21 mouse cellular contexts compared by ENCODE assay signal in genomic region chr2:51589627-51590026, GRCm38 (mm10). TPM values are rescaled to one million over a fixed set of nuclear protein-coding genes. Genes with fewer than 3 reads are reported as not detected.
DNase-seq lines count a peak whose midpoint lies in the region; ATAC-seq and TF ChIP-seq lines count a peak whose summit lies in the region.
"Had no signal": no experiment of that assay in that cellular context is flagged by ENCODE, and none has a peak within 500 bp of the region (broad histone marks: within the 10 kb centered on the region; RNA-seq: fewer than 3 reads in every experiment).

No protein-coding gene starts in this region.

- WGBS in hindbrain, embryonic 11.5 days, result 43% methylated on average over 1 of the region's 1 CpGs
- WGBS in hindbrain, embryonic 16.5 days, result 19% methylated on average over 1 of the region's 1 CpGs
- WGBS in forebrain, embryonic 16.5 days, result 28% methylated on average over 1 of the region's 1 CpGs
- 26% methylated on average over 1 of the region's 1 CpGs for WGBS in hindbrain, embryonic 15.5 days
- WGBS in midbrain, embryonic 16.5 days, result 10% methylated on average over 1 of the region's 1 CpGs
- 64% methylated on average over 1 of the region's 1 CpGs for WGBS in lung, adult 2 months

- no peak for DNase-seq in hindbrain, embryonic 11.5 days (ENCODE audit: low spot score)
- no peak for DNase-seq in lung, adult 2 months
- DNase-seq in B cell, adult 2 months, result no peak
- DNase-seq: cerebellum, adult 9-11 months; lung, postnatal 14 days; right cerebral cortex, adult 18-20 months had no signal

- H3K36me3 ChIP-seq in hindbrain, embryonic 11.5 days (ENCODE audit: control insufficient read depth, insufficient read depth, low read length), result no peaks in the 10 kb centered on the region
- H3K36me3 ChIP-seq in hindbrain, embryonic 16.5 days (ENCODE audit: control insufficient read depth, insufficient read depth, low read length), result no peaks in the 10 kb centered on the region
- H3K36me3 ChIP-seq in forebrain, embryonic 16.5 days (ENCODE audit: control insufficient read depth, insufficient read depth), result no peaks in the 10 kb centered on the region
- H3K36me3 ChIP-seq in hindbrain, embryonic 15.5 days, result no peaks in the 10 kb centered on the region
- no peaks in the 10 kb centered on the region for H3K36me3 ChIP-seq in midbrain, embryonic 16.5 days (ENCODE audit: control insufficient read depth, insufficient read depth, low read length)
- H3K36me3 ChIP-seq: embryonic facial prominence, embryonic 15.5 days; heart, embryonic 15.5 days; limb, embryonic 10.5 days had no signal

- H3K27me3 ChIP-seq in hindbrain, embryonic 11.5 days (ENCODE audit: control insufficient read depth, insufficient read depth, low read length), result no peaks in the 10 kb centered on the region
- no peaks in the 10 kb centered on the region for H3K27me3 ChIP-seq in hindbrain, embryonic 16.5 days (replicated peaks; ENCODE audit: control insufficient read depth, insufficient read depth, low read length)
- no peaks in the 10 kb centered on the region for H3K27me3 ChIP-seq in forebrain, embryonic 16.5 days (replicated peaks; ENCODE audit: control insufficient read depth, insufficient read depth, low read length)
- H3K27me3 ChIP-seq in hindbrain, embryonic 15.5 days, result no peaks in the 10 kb centered on the region
- no peaks in the 10 kb centered on the region for H3K27me3 ChIP-seq in midbrain, embryonic 16.5 days (ENCODE audit: control insufficient read depth, insufficient read depth, low read depth, low read length)
- H3K27me3 ChIP-seq: embryonic facial prominence, embryonic 15.5 days; heart, embryonic 15.5 days had no signal

- no peak for TF ChIP-seq CTCF in lung, adult 2 months (IDR thresholded peaks at IDR 0.05; ENCODE audit: insufficient read depth, low read length)

- H3K4me3 ChIP-seq in hindbrain, embryonic 11.5 days (ENCODE audit: low read depth, low read length), result no peak overlapping the region
- H3K4me3 ChIP-seq in hindbrain, embryonic 16.5 days (ENCODE audit: low read length), result no peak overlapping the region
- no peak overlapping the region for H3K4me3 ChIP-seq in forebrain, embryonic 16.5 days (replicated peaks; ENCODE audit: low read length)
- no peak overlapping the region for H3K4me3 ChIP-seq in hindbrain, embryonic 15.5 days
- H3K4me3 ChIP-seq in midbrain, embryonic 16.5 days (ENCODE audit: low read depth, low read length), result no peak overlapping the region
- H3K4me3 ChIP-seq in lung, adult 2 months (replicated peaks; ENCODE audit: extremely low read depth, low read depth, low read length), result no peak overlapping the region
- H3K4me3 ChIP-seq: embryonic facial prominence, embryonic 15.5 days; heart, embryonic 15.5 days; limb, embryonic 10.5 days had no signal

- no peak for ATAC-seq in hindbrain, embryonic 11.5 days (ENCODE audit: low FRiP score)
- no peak for ATAC-seq in hindbrain, embryonic 16.5 days
- ATAC-seq in forebrain, embryonic 16.5 days, result peak; percentile 40; the same call in 1 of the 2 replicates
- 0 out of 2 replicates have a peak, but pooled peaks have one; percentile 44 for ATAC-seq in hindbrain, embryonic 15.5 days (ENCODE audit: low FRiP score, low read depth)
- ATAC-seq in midbrain, embryonic 16.5 days, result 0 out of 2 replicates have a peak, but pooled peaks have one; percentile 41
- ATAC-seq: intestine, postnatal 0 days; liver, postnatal 0 days had no signal

- no peaks in the 10 kb centered on the region for H3K9me3 ChIP-seq in hindbrain, embryonic 11.5 days (ENCODE audit: control insufficient read depth, low read length)
- H3K9me3 ChIP-seq in hindbrain, embryonic 16.5 days (ENCODE audit: control insufficient read depth, low read length), result no peaks in the 10 kb centered on the region
- no peaks in the 10 kb centered on the region for H3K9me3 ChIP-seq in forebrain, embryonic 16.5 days (ENCODE audit: control insufficient read depth, low read length)
- H3K9me3 ChIP-seq in hindbrain, embryonic 15.5 days, result no peaks in the 10 kb centered on the region
- H3K9me3 ChIP-seq in midbrain, embryonic 16.5 days (replicated peaks; ENCODE audit: control insufficient read depth, low read length, poor library complexity, severe bottlenecking), result no peaks in the 10 kb centered on the region
- H3K9me3 ChIP-seq: embryonic facial prominence, embryonic 15.5 days; heart, embryonic 15.5 days; limb, embryonic 10.5 days had no signal

- peak overlapping the region; percentile 44; the same call in 1 of the 2 replicates for H3K27ac ChIP-seq in hindbrain, embryonic 11.5 days (ENCODE audit: low read depth, low read length)
- no peak overlapping the region for H3K27ac ChIP-seq in hindbrain, embryonic 16.5 days (ENCODE audit: low read depth, low read length)
- H3K27ac ChIP-seq in forebrain, embryonic 16.5 days (ENCODE audit: low read length), result no peak overlapping the region
- H3K27ac ChIP-seq in hindbrain, embryonic 15.5 days (replicated peaks), result 0 out of 2 replicates have a peak overlapping the region, but pooled peaks have one; percentile 15
- H3K27ac ChIP-seq in midbrain, embryonic 16.5 days (ENCODE audit: low read length), result no peak overlapping the region
- H3K27ac ChIP-seq: embryonic facial prominence, embryonic 15.5 days; heart, embryonic 15.5 days; limb, embryonic 10.5 days; stomach, postnatal 0 days had no signal

- H3K4me1 ChIP-seq in hindbrain, embryonic 11.5 days (replicated peaks; ENCODE audit: control insufficient read depth, insufficient read depth, low read length), result peaks cover 3% of the 10 kb centered on the region; the same call in 1 of the 2 replicates
- H3K4me1 ChIP-seq in hindbrain, embryonic 16.5 days (ENCODE audit: control insufficient read depth, insufficient read depth, low read depth, low read length), result peaks cover 3% of the 10 kb centered on the region
- H3K4me1 ChIP-seq in forebrain, embryonic 16.5 days (replicated peaks; ENCODE audit: control insufficient read depth, insufficient read depth, low read length), result peaks cover 12% of the 10 kb centered on the region
- peaks cover 15% of the 10 kb centered on the region for H3K4me1 ChIP-seq in hindbrain, embryonic 15.5 days (replicated peaks)
- peaks cover 9% of the 10 kb centered on the region for H3K4me1 ChIP-seq in midbrain, embryonic 16.5 days (ENCODE audit: control insufficient read depth, insufficient read depth, low read length)
- no peaks in the 10 kb centered on the region for H3K4me1 ChIP-seq in lung, adult 2 months (ENCODE audit: control insufficient read depth, insufficient read depth, low read length)
- H3K4me1 ChIP-seq: embryonic facial prominence, embryonic 15.5 days; heart, embryonic 15.5 days had no signal

- H3K9ac ChIP-seq in hindbrain, embryonic 11.5 days (ENCODE audit: low read depth, low read length), result no peak overlapping the region
- no peak overlapping the region for H3K9ac ChIP-seq in hindbrain, embryonic 16.5 days (ENCODE audit: low read depth, low read length)
- H3K9ac ChIP-seq in forebrain, embryonic 16.5 days (replicated peaks; ENCODE audit: low read depth, low read length), result no peak overlapping the region
- no peak overlapping the region for H3K9ac ChIP-seq in hindbrain, embryonic 15.5 days
- H3K9ac ChIP-seq in midbrain, embryonic 16.5 days (ENCODE audit: low read depth, low read length), result no peak overlapping the region
- H3K9ac ChIP-seq: embryonic facial prominence, embryonic 15.5 days; heart, embryonic 15.5 days; liver, postnatal 0 days had no signal

- H3K4me2 ChIP-seq in hindbrain, embryonic 11.5 days (replicated peaks; ENCODE audit: low read depth, low read length), result no peak overlapping the region
- H3K4me2 ChIP-seq in hindbrain, embryonic 16.5 days (ENCODE audit: low read length), result no peak overlapping the region
- no peak overlapping the region for H3K4me2 ChIP-seq in forebrain, embryonic 16.5 days (ENCODE audit: low read length)
- H3K4me2 ChIP-seq in hindbrain, embryonic 15.5 days, result no peak overlapping the region
- H3K4me2 ChIP-seq in midbrain, embryonic 16.5 days (ENCODE audit: low read length), result no peak overlapping the region
- H3K4me2 ChIP-seq: embryonic facial prominence, embryonic 15.5 days; heart, embryonic 15.5 days had no signal

- TF ChIP-seq POLR2A in lung, adult 2 months (IDR thresholded peaks at IDR 0.05; ENCODE audit: borderline replicate concordance, extremely low read depth, low read depth, low read length), result no peak

RNA-seq across cellular contexts. Expression of gene Tas2r134, which starts 37.7 kb away (rescaled TPM):
- not detected in 2 replicates for polyA plus RNA-seq in hindbrain, embryonic 11.5 days (2014; fragmentation: Nextera tagmentation; extraction: Ambion mirVana)
- not detected in 2 replicates for polyA plus RNA-seq in hindbrain, embryonic 16.5 days (2015; fragmentation: Nextera tagmentation; extraction: Ambion mirVana)
- polyA plus RNA-seq in forebrain, embryonic 16.5 days (2015; fragmentation: Nextera tagmentation; extraction: Ambion mirVana), result not detected in 2 replicates
- not detected in 2 replicates for polyA plus RNA-seq in hindbrain, embryonic 15.5 days (2015; fragmentation: Nextera tagmentation; extraction: Ambion mirVana)
- polyA plus RNA-seq in midbrain, embryonic 16.5 days (2015; fragmentation: Nextera tagmentation; extraction: Ambion mirVana), result not detected in 2 replicates
- polyA plus RNA-seq in lung, adult 2 months (2012; rRNA removed), result not detected in 2 replicates
- polyA plus RNA-seq: C2C12; embryonic facial prominence, embryonic 15.5 days; gonadal fat pad, adult 2 months; heart, embryonic 15.5 days; intestine, postnatal 0 days; kidney, embryonic 16.5 days; large intestine, adult 2 months; limb, embryonic 10.5 days; liver, adult 2 months; liver, postnatal 0 days; stomach, postnatal 0 days had no signal

Comparison
In these comparisons a context has a peak if more than half of its experiments do, and no peak if none do; other contexts are left out.
1. ATAC-seq: peak in forebrain, embryonic 16.5 days (single experiment), hindbrain, embryonic 15.5 days (single experiment) and midbrain, embryonic 16.5 days (single experiment); none in hindbrain, embryonic 11.5 days (single experiment) and hindbrain, embryonic 16.5 days (single experiment).
2. H3K27ac ChIP-seq: peak in hindbrain, embryonic 11.5 days (single experiment) and hindbrain, embryonic 15.5 days (single experiment); none in hindbrain, embryonic 16.5 days (single experiment), forebrain, embryonic 16.5 days (single experiment) and midbrain, embryonic 16.5 days (single experiment).